Mouse (Mus musculus) CD4-positive, CD25-positive, alpha-beta regulatory T cell, adult 2 months (primary cell): ENCODE data around the gene Gm37240.
"Not testable (repeated sequence)": the region's sequence is repeated elsewhere in the genome, so short reads cannot be mapped to it uniquely, and the experiment has no call there.

Experiments used
- DNase-seq: peaks from one replicate; pipeline ENCODE4 v3.0.0-alpha.2; 2012; ENCODE audit warnings: low read depth, low spot score

The Gm37240 gene

GRCm38 (mm10) chr3:85573864-85574830, 313.2 kb downstream of the Gm37240 start, which contains the start of gene Gatb:
Gene Gatb, plus strand, starts transcription at chr3:85574119.
- DNase-seq = peak; percentile 99

- no peak for DNase-seq
Measured at GRCm38 (mm10) chr3:85573216-85573863, 314.0 kb downstream of the Gm37240 start.

GRCm38 (mm10) chr3:85572502-85572901, 314.8 kb downstream of the Gm37240 start:
- not testable (repeated sequence) for DNase-seq

DNA sequence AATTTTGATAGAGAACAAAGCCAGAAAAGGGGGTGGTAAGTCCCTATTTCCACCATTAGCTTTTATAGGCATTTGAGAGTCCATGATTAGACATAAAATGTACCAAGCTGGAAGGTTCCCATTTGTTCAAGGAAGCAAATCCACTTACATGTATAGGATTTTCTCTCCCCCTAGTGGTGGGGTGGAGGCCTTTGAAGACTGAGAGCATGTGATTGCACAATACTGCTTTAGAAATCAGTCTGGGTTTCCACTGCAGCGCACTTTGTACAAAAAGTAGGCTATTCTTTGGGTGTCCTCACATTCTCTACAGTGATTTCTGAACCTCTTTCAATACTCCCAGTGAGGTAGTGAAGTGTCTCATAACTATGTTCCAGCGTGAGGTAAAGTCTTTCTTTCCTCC, 316.0 kb downstream of the Gm37240 start:
- DNase-seq = peak; percentile 57

DNA sequence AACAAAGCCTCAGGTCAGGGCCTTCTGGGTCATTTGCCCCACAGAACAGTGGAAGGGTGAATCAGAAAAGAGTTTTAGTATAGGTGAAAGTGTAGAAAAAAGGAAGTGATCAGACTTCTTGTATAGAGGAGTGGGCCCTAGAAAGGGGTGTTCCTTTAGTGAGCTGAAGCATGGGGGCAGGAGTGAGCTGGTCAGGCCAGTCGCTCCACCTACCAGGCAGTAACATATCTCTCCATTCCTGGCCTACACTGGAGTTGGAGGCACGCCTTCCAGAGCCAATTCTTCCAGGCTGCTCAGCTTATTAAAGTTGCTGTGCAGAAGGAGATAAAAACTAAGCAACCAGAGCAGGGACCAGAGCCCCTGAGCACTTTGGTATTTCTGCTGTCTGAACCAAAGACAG, 322.7 kb downstream of the Gm37240 start:
- no peak for DNase-seq

- DNase-seq = no peak
Measured at GRCm38 (mm10) chr3:85553731-85554277, 333.5 kb downstream of the Gm37240 start.

DNA sequence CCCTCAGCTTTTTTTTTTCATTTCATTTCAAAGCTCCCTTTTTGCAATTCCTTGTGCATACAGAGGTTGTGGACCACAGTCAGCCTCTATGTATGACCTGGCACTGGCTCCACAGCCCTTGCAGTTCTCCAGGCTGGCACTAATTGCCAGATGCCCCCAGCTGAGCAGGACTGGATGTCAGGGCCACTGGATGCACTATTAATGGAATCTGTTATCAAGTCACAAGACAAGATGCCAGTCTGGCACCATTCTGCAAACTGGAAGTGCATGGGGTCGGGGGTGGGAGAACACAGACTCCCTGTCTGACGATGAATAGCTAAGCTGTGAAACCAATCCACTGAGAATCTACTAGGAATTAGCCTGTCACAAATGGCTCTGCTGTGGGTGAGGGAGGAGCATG, 336.0 kb downstream of the Gm37240 start:
- DNase-seq = no peak

- no peak for DNase-seq
Measured at GRCm38 (mm10) chr3:85550312-85550711, 337.0 kb downstream of the Gm37240 start.

- peak; percentile 19 for DNase-seq
Measured at GRCm38 (mm10) chr3:85543652-85544051, 343.7 kb downstream of the Gm37240 start.

GRCm38 (mm10) chr3:85542765-85543164, 344.6 kb downstream of the Gm37240 start:
- DNase-seq = no peak

GRCm38 (mm10) chr3:85535621-85536520, 351.4 kb downstream of the Gm37240 start:
- no peak for DNase-seq

DNA sequence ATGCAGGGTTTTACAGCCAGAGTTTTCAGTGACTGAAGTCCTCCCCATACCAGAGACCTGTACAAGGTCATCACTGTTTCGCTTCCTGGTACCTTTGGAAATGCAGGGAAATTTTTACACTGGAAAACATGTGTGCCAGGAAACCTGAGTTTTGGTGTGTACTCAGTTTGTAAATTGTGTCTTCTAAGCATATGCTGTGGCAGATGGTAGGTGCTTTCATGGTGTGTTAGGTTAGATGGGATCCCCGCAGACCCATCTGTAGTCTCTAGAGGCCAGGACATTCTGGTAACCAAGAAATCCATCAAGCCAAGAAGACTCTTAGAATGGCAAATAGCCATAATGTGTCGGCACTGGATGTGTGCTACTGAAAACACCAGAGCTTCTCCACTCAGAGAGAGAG, 352.3 kb downstream of the Gm37240 start:
- DNase-seq = no peak

DNA sequence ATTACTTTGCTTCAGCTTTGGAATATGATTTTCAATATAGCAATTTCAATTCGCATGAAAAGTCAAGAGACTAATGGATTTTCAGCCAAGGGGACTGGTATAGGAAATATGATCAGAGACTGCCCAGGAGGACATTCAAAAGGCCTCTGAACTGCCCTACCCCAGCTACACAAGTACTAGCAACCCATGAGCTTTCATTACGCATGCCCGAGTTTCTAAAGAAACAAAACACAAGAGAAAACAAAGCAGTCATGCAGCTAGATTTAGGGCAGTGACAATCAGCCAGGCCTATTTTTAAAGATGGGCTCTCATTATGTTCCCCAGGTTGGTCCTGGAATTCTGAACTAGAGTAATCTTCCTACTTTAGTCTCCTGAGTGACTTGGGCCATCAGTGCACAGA, 354.9 kb downstream of the Gm37240 start:
- no peak for DNase-seq

DNA sequence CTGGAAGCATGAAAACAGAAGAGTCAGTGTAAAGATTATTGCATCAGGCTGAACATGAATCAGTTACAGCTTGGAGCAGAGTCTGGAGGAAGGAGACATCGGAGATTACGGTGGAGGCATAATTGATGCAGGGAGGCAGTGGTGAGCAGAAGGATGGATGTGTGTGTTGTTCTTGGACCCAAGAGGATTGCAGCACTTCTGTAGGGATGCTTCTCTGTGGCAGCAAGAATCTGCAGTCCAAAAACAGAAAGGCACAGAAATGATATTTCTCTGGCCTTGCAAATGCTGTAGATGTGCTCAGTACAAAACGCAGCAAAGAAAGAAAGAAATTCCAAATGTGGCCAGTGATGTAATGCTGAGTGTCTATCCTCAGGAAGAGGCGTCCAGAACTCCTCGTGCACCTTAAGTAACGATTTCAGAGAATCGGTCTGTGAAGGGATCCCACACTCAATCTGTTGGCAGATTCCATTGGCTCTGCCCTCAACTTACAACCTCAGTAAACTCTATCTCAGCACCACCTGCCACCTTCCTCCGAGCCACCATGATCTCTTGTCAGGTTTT, 356.6 kb downstream of the Gm37240 start:
- no peak for DNase-seq

DNA sequence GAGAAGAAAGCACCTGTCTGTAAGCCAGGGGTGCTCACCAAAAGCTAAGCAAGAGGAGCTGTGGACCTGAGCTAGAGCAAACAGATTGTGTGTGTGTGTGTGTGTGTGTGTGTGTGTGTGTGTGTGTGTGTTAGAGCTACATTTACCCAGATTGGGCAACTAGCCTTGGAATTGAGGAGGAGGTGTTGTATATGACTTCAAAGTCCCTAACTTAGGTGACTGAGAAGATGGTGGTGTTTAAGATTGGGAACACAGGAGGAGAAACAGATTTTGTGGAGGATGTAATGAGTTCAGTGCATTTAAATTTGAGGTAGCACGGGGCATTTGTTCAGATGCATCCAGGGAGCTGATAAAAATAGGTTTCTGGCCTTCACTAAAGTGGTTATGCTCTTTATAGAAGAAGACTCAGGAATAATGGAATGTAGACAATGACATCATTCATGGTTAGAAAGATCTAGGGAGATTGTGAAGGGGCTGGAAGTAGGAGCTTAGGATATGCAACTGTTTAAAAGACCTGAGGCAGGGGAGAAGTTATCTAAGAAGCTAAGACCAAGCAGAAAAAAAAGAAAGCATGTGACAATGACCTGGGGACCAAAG, 365.9 kb downstream of the Gm37240 start:
- DNase-seq = no peak

- DNase-seq = no peak
Measured at GRCm38 (mm10) chr3:85518668-85519067, 368.6 kb downstream of the Gm37240 start.

DNA sequence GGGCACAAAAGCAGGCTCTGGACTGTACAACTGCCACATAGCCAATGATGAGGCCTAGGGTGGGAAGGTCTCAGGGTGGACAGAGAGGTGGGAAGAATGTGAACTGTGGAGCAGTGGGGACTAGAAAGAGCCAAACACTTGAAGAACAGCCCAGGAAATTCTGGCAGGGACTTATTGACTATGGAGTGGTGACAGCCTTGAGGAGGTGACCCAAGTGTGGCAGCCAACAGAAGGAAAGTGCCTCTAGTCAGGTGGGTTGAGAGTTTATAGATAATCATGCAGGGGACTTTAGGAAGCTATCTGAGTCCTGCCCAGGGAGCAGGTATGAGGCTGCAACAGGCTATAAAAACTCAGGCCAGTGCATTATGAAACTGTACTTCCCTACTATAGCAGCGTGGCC, 369.2 kb downstream of the Gm37240 start:
- DNase-seq = no peak

DNA sequence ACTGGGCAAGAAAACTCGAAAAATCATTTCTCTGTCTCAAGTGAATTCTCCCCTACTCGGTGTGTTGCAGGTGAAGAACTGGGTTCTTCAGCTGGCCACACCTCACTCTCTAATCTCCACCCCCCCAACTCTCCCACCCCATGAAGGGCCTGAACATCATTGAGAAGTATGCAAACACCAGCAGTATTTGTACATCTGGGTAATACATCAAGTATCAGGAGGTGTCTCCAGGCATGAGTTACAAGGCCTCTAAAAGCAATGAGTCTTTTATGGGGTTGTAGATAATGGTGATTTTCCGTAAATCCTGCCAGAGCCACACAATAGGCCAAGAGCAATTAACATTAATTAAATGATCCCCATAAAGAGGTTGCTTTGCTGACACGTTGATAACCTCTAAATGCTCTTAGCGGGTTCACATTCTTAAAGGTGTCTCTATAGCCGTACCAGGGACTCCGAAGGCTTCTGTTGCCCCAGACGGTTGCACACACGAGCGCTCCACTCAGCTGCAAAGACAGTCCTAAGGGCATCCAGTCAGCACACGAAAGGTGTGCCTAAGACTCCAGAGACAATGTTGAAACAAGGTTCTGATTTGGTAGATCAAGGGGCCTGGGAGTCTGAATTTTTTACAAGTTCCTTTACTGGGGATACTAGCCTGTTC, 370.4 kb downstream of the Gm37240 start:
- no peak for DNase-seq

DNA sequence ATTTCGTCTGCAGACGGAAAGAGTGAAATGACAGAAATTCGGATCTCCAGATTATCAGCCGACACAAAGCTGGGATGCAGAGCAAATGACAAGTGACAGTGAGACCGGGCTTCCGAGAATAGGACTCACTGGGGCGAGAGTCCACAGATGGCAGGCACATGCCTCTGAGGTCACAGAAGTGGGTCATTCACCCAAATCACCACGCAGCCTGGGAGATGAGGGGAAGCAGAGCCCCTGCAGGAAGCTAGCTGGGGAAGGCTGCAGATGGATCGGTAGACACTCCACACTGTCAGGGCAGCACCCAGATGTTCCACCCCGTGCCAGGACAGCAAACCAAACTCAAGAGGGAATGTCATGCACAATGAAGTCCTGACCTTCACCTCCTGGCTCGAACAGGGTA, 372.6 kb downstream of the Gm37240 start:
- DNase-seq = no peak

- DNase-seq = no peak
Measured at GRCm38 (mm10) chr3:85508717-85509279, 378.5 kb downstream of the Gm37240 start.
